Mouse (Mus musculus) C2C12 (cell line): ENCODE results near the gene Tex46. TPM values are rescaled to one million over a fixed set of nuclear protein-coding genes. Genes with fewer than 3 reads are reported as not detected.

Experiments
- H3K27me3 ChIP-seq: one replicate; pipeline ENCODE4 v1.6.1; 2011; ENCODE audit not compliant: control insufficient read depth, insufficient read depth, insufficient read length
- H3K36me3 ChIP-seq: one replicate; pipeline ENCODE4 v1.6.1; 2011; ENCODE audit not compliant: control insufficient read depth, insufficient read depth
- H3K4me3 ChIP-seq: one replicate; pipeline ENCODE4 v1.5.1; 2011; ENCODE audit warnings: mild to moderate bottlenecking, control low read depth; ENCODE audit not compliant: poor library complexity, insufficient read depth, severe bottlenecking
- H3K79me2 ChIP-seq: one replicate; pipeline ENCODE4 v1.6.1; 2011; ENCODE audit not compliant: control insufficient read depth, insufficient read depth
- H3K79me3 ChIP-seq: one replicate; pipeline ENCODE4 v1.6.1; 2011; ENCODE audit warnings: low read depth, control low read depth
- H3ac ChIP-seq: one replicate; pipeline ENCODE3; 2011; ENCODE audit warnings: low read depth; ENCODE audit not compliant: control insufficient read depth, insufficient read length
- CEBPB ChIP-seq: IDR thresholded peaks from one replicate; pipeline ENCODE4 v1.6.1; 2011; ENCODE audit warnings: low read depth, mild to moderate bottlenecking, control low read depth, moderate library complexity
- CTCF ChIP-seq: IDR thresholded peaks from one replicate; pipeline ENCODE4 v1.5.1; 2011; ENCODE audit not compliant: control insufficient read depth, insufficient read depth, insufficient read length
- FOSL1 ChIP-seq: IDR thresholded peaks from one replicate; pipeline ENCODE4 v1.8.0; 2011; ENCODE audit warnings: mild to moderate bottlenecking, low read length; ENCODE audit not compliant: poor library complexity, insufficient read depth, severe bottlenecking
- MAX ChIP-seq: IDR thresholded peaks from one replicate; pipeline ENCODE4 v1.6.1; 2011; ENCODE audit warnings: mild to moderate bottlenecking, control low read depth
- MYOD1 ChIP-seq: IDR thresholded peaks from one replicate; pipeline ENCODE4 v1.6.1; 2011; ENCODE audit warnings: low read depth; ENCODE audit not compliant: control insufficient read depth, insufficient read length
- MYOG ChIP-seq: IDR thresholded peaks from one replicate; pipeline ENCODE4 v1.6.1; 2011; ENCODE audit not compliant: control insufficient read depth, insufficient read length; ENCODE audit errors: extremely low read depth
- USF1 ChIP-seq: IDR thresholded peaks from one replicate; pipeline ENCODE4 v1.6.1; 2011; ENCODE audit warnings: low read depth, mild to moderate bottlenecking, control low read depth, moderate library complexity
- polyA plus RNA-seq: library from polyadenylated mRNA; unstranded; fragments of >200 nt; fragmentation: generic; extraction: Trizol; gene quantifications from one replicate; pipeline ENCODE4 v1.2.1, GENCODE M21; 2012; ENCODE audit warnings: missing spikeins

Tex46 gene
- polyA plus RNA-seq, 1 experiment = not detected

DNA sequence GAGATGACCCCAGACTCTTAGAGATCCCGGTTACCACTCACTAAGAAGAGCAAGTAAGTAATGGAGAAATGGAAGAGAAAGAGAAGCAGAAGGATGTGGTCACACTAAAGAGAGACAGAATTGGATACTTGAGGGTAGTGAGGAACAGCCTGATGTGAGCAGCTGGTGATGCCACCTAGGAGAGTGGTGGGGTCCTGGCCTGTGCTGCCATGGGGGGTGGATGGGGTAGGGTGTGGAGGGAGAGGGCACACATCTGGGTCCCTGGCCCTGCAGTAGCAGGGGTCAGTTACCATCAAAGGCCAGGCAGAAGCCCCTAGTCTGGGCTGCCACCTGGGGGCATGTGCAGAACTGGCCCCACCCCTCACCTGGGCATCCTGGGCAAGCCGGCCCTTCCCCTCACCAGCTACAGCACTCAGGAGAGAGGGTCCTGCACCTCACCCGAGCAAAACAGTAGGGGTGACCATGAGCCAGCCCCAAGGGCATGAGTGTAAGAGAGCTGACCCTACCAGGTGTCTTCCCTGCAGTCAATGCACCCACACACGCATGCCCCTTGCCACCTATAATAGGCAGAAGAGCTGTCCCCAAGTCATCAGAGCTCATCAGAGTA, 22.9 kb upstream of the Tex46 start:
- TF ChIP-seq CTCF = no peak
- no peak for TF ChIP-seq CEBPB
- no peak for TF ChIP-seq USF1
- TF ChIP-seq MYOD1 = no peak
- no peak for TF ChIP-seq FOSL1
- no peak for TF ChIP-seq MYOG
- no peak for TF ChIP-seq MAX
- no peaks in the 10 kb centered on the region for H3K27me3 ChIP-seq
- H3ac ChIP-seq = no peak overlapping the region
- H3K4me3 ChIP-seq = no peak overlapping the region
- peaks cover 100% of the 10 kb centered on the region for H3K79me2 ChIP-seq
- H3K79me3 ChIP-seq = peaks cover 88% of the 10 kb centered on the region
- peaks cover 13% of the 10 kb centered on the region for H3K36me3 ChIP-seq

- Histone ChIP-seq H3K79me2 (peaks cover 100% of the 10 kb centered on the region), H3K4me3 (no peak overlapping the region), H3ac (no peak overlapping the region), H3K36me3 (peaks cover 19% of the 10 kb centered on the region), H3K27me3 (no peaks in the 10 kb centered on the region), H3K79me3 (peaks cover 88% of the 10 kb centered on the region)
- TF ChIP-seq MAX = no peak
- no peak for TF ChIP-seq FOSL1
Observed at GRCm38 (mm10) chr4:136588003-136588402, 22.2 kb upstream of the Tex46 start.

DNA sequence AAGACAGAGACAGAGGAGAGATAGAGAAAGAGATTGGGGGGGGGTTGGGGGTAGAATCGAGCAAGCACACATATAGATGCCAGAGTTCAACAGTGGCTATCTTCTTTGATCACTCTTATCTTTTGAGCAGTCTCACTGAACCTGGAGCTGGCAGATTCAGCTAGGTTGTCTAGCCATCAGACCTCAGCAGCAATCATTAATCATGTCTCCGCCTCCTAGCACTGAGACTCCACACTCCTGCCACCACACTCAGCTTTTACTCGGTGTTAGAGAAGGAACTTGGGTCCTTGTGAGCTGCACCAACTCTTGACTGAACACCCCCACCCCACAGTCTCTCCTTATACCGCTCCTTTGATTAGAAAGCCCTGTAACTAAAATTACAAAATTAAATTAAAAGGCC, 18.1 kb upstream of the Tex46 start:
- Histone ChIP-seq H3K79me2 (peaks cover 100% of the 10 kb centered on the region), H3K27me3 (no peaks in the 10 kb centered on the region)
- TF ChIP-seq MYOG (no peak), FOSL1 (no peak), CTCF (no peak), MAX (no peak), MYOD1 (no peak), USF1 (no peak), CEBPB (no peak)

DNA sequence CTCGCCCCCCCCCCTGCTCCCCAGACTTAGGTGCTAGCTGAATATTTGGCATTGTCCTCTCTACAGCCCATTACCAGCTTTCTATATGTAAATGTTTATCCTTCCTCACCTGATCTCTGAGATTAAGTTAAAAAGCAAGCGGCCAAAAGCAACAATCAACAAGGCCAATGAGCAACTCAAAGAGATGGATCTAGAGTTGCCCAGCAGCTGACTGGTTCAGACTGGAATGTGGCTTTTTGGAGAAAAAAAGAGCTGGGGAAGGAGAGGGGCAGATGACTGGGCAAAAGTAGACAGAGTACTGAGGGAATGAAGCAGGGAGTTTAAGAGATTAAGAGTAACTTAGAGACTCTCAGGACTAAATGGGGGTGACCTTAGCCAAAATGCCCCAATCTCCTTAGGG, 16.2 kb upstream of the Tex46 start:
- Histone ChIP-seq H3K27me3 (no peaks in the 10 kb centered on the region), H3K79me3 (peaks cover 77% of the 10 kb centered on the region), H3K4me3 (no peak overlapping the region), H3K36me3 (peaks cover 19% of the 10 kb centered on the region), H3K79me2 (peaks cover 99% of the 10 kb centered on the region), H3ac (no peak overlapping the region)
- no peak for TF ChIP-seq USF1
- no peak for TF ChIP-seq FOSL1
- no peak for TF ChIP-seq MAX
- no peak for TF ChIP-seq MYOD1
- TF ChIP-seq MYOG = no peak
- TF ChIP-seq CEBPB = no peak
- TF ChIP-seq CTCF = no peak

More for the DNA sequence above, 18.1 kb upstream of the Tex46 start:
- no peak overlapping the region for H3K4me3 ChIP-seq
- peaks cover 19% of the 10 kb centered on the region for H3K36me3 ChIP-seq
- no peak overlapping the region for H3ac ChIP-seq
- peaks cover 80% of the 10 kb centered on the region for H3K79me3 ChIP-seq

DNA sequence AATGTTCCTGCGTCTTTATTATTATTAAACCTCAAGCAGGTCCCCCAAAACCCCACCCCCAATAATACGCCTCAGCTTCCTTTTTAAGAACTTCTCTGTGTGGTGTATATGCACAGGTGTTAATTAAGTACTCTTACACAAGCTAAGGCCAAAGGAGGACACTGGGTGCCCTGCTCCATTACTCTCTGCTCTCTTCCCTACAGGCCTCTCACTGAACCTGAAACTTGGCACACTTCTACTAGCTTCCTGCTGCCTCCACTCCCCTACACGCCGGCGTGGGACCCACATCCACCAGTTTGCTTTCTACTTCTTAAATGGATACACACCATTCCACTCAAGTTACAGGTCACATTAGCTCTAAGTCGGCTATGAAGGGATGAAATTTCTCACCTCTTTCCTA, 15.0 kb upstream of the Tex46 start:
- H3K79me2 ChIP-seq = peaks cover 99% of the 10 kb centered on the region
- H3K4me3 ChIP-seq = no peak overlapping the region
- H3K27me3 ChIP-seq = no peaks in the 10 kb centered on the region
- H3K79me3 ChIP-seq = peaks cover 76% of the 10 kb centered on the region
- TF ChIP-seq CEBPB = no peak
- no peak for TF ChIP-seq MYOD1
- TF ChIP-seq MYOG = no peak
- no peak for TF ChIP-seq CTCF
- TF ChIP-seq MAX = no peak
- TF ChIP-seq USF1 = no peak
- no peak for TF ChIP-seq FOSL1
- no peak overlapping the region for H3ac ChIP-seq
- peaks cover 14% of the 10 kb centered on the region for H3K36me3 ChIP-seq

DNA sequence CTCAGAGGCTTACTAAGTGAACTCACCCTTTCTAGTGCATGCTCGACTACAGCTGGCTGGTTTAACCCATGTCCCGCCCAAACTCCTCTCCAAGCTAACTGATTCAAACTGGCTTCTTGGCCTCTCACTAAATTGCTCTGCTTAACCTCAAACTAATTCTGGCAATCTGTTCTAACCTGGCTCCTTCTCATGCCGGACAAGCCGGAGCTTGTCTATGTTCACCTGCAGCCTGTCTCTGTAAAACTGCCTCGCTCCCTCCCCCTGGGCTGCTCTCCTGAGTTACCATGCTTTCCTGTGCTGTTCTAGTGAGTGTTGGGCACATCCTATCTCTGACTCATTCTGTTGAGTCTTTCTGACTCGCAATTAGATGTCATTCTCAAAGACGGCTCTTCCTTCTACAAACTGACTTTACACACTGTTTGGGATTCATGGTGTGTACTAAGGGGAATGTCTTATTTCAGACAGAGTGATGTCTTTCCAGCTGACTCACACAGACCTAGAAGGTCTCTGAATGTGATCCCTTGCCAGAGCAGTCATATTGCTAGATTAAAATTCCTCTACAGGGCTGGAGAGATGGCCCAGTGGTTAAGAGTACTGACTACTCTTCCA, 11.9 kb upstream of the Tex46 start:
- Histone ChIP-seq H3K4me3 (no peak overlapping the region), H3K36me3 (no peaks in the 10 kb centered on the region), H3K27me3 (no peaks in the 10 kb centered on the region), H3K79me2 (peaks cover 89% of the 10 kb centered on the region), H3ac (no peak overlapping the region), H3K79me3 (peaks cover 76% of the 10 kb centered on the region)
- TF ChIP-seq CTCF = no peak
- no peak for TF ChIP-seq FOSL1
- TF ChIP-seq MAX = no peak
- no peak for TF ChIP-seq MYOD1
- TF ChIP-seq MYOG = no peak
- no peak for TF ChIP-seq USF1
- TF ChIP-seq CEBPB = no peak
